Mouse (Mus musculus) heart, postnatal 0 days (tissue): ENCODE measurements at regions not wholly inside any gene's neighbourhood (a gene's known extent, or its start where the extent isn't known, plus 50 kb on each side); places are given as distances from the start of the nearest gene placed in this dataset.

Experiments used
- CTCF ChIP-seq: IDR thresholded peaks from 2 replicates; pipeline ENCODE4 v1.5.1; 2016; ENCODE audit warnings: antibody characterized with exemption, control low read depth, low read depth
- EP300 ChIP-seq: IDR thresholded peaks from 2 replicates; pipeline ENCODE4 v1.6.1; 2016; ENCODE audit warnings: antibody characterized with exemption, low read depth

DNA sequence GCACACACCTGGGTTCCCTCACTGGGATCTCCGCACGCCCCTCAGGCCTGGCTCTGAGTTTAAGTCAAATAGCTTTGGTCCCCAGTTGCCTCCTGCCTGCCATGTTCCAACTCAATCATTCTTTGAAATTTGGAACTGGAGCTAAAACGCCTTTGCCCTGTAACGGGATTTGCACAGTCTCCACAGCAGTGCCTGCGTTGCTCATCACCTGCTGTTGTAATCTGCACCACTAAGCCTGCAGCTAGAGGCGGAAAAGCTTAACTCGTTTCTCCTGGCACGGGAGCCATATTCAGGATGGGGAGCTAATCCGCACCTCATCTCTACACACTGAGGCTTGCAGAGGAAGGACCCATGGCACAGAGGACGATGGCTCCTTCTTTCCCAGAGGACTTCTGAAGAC lies 147.2 kb upstream of the Gm4791 start:
- TF ChIP-seq CTCF (no peak), EP300 (no peak)
